Mouse (Mus musculus): ENCODE results near the gene Mboat7.

Gene Mboat7

GRCm38 (mm10) chr7:3643412-3643811 lies 49.9 kb downstream of the Mboat7 start:
- DNase-seq, result no peak

GRCm38 (mm10) chr7:3630478-3630815 lies 62.9 kb downstream of the Mboat7 start:
- DNase-seq, result no peak

- DNase-seq, result peak; percentile 87
Measured at GRCm38 (mm10) chr7:3629543-3630477, 63.5 kb downstream of the Mboat7 start, which contains the start of the genes Tfpt and Prpf31. Gene Tfpt (minus strand): TSS chr7:3629929. Gene Prpf31 (plus strand): TSS chr7:3629985.

- DNase-seq, result peak; percentile 21
Measured at GRCm38 (mm10) chr7:3629030-3629429, 64.3 kb downstream of the Mboat7 start.
